Mouse (Mus musculus) limb, embryonic 12.5 days (tissue): ENCODE measurements around the gene Zfp346. TPM values are rescaled to one million over a fixed set of nuclear protein-coding genes. Genes with fewer than 3 reads are reported as not detected.

ENCODE experiments used
- polyA plus RNA-seq: library from polyadenylated mRNA; unstranded; fragments of >200 nt; fragmentation: Nextera tagmentation; extraction: Ambion mirVana; gene quantifications from 2 replicates; pipeline ENCODE4 v1.2.1, GENCODE M21; 2016

The Zfp346 gene
- polyA plus RNA-seq, 1 experiment from 2014 or later: 27.7 TPM

Other genes starting within 250 kb of the Zfp346 start
- gene Unc5a, start 155.9 kb upstream of the Zfp346 start, polyA plus RNA-seq: 0.30 and 0.78 TPM in 2 replicates
- 0.37 and 0.40 TPM in 2 replicates for gene Hk3, start 83.9 kb upstream of the Zfp346 start, polyA plus RNA-seq
- gene Uimc1, start 5.0 kb upstream of the Zfp346 start, polyA plus RNA-seq: 30.1 TPM in 2 replicates
- not detected in 2 replicates for gene Gm17617, start 28.2 kb downstream of the Zfp346 start, polyA plus RNA-seq
- gene Fgfr4, start 47.3 kb downstream of the Zfp346 start, polyA plus RNA-seq: 6.1 and 7.4 TPM in 2 replicates
- 81.3 and 91.8 TPM in 2 replicates for gene Nsd1, start 104.5 kb downstream of the Zfp346 start, polyA plus RNA-seq
- 361 and 370 TPM in 2 replicates for gene Prelid1, start 215.2 kb downstream of the Zfp346 start, polyA plus RNA-seq
- 108 and 109 TPM in 2 replicates for gene Rab24, start 216.6 kb downstream of the Zfp346 start, polyA plus RNA-seq
- gene Mxd3, start 224.5 kb downstream of the Zfp346 start, polyA plus RNA-seq: 33.7 and 34.9 TPM in 2 replicates